Mouse (Mus musculus) limb, embryonic 10.5 days (tissue): ENCODE data around the gene Dnah8. TPM values are rescaled to one million over a fixed set of nuclear protein-coding genes. Genes with fewer than 3 reads are reported as not detected.
A peak's percentile ranks its signal among the peaks of the same experiment; 100 is the strongest.

Experiments
- DNase-seq: peaks from one replicate; pipeline ENCODE4 v3.0.0-alpha.2; 2017; ENCODE audit warnings: low spot score
- H3K27ac ChIP-seq: fragments of 300-500 bp; sonication (generic); 2 replicates; pipeline ENCODE4 v1.5.1; 2016; ENCODE audit warnings: mild to moderate bottlenecking
- H3K27me3 ChIP-seq: fragments of 300-500 bp; sonication (generic); 2 replicates; pipeline ENCODE4 v1.6.1; 2016; ENCODE audit warnings: low read depth, mild to moderate bottlenecking; ENCODE audit not compliant: poor library complexity, severe bottlenecking
- H3K36me3 ChIP-seq: fragments of 300-500 bp; sonication (generic); 2 replicates; pipeline ENCODE4 v1.6.1; 2016; ENCODE audit warnings: mild to moderate bottlenecking, moderate library complexity
- H3K4me1 ChIP-seq: fragments of 300-500 bp; sonication (generic); 2 replicates; pipeline ENCODE4 v1.6.1; 2016
- H3K4me3 ChIP-seq: fragments of 300-500 bp; sonication (generic); 2 replicates; pipeline ENCODE4 v1.5.1; 2016; ENCODE audit warnings: mild to moderate bottlenecking, moderate library complexity
- H3K9me3 ChIP-seq: fragments of 300-500 bp; sonication (generic); replicated peaks from 2 replicates; pipeline ENCODE4 v1.6.1; 2016; ENCODE audit warnings: mild to moderate bottlenecking
- WGBS: fragments of 180-500 bp; shearing (Covaris S2); methylation state at CpG from one replicate; pipeline ENCODE4 v1.1.7; 2016; 5-methylcytosine and 5-hydroxymethylcytosine counted together
- polyA plus RNA-seq: library from polyadenylated mRNA; unstranded; fragments of >200 nt; fragmentation: Nextera tagmentation; extraction: Ambion mirVana; gene quantifications from 2 replicates; pipeline ENCODE4 v1.2.1, GENCODE M21; 2016

The Dnah8 gene
- polyA plus RNA-seq, 1 experiment from 2014 or later = 0.51 TPM

DNA sequence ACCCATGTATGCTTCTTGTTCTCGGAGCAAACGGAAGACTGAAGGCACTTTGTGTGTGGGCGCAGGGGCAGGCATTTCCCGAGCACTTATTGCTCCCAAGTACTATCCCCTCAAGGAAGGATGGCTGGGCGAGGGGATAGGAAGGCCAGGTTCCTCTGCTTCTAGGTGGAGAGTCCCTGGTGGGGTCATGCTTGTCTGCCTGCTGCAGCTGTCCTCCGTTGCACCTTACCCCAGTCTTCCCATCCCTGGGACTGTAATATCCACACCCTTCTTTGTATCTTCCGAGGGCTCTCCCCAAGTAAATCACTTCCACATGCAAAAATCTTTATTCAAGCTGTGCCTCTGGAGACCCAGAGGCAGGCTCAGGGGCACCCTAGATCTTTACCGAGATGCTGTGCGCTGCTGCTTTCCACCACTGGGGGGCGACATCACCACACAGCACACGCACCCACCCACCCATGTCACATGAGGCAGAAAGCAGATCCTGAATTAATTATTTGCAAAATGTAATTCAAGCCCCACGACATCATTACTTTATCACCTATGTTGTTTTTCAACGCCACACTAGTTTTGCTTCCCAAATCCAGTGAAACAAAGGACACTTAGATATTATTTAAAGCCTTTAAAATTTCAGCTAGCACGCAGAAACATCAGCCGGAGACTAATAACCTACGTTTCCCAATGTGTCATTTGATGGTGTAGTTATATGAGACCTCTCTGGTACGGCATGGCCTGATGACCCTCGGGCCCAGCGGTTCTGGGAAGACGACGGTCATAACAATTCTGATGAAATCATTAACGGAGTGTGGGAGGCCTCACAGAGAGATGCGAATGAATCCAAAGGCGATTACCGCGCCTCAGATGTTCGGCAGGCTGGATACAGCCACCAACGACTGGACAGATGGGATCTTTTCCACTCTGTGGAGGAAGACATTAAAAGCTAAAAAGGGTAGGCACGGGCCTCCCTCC, 122.2 kb downstream of the Dnah8 start:
- DNase-seq = peak; percentile 78
- no peak overlapping the region for H3K27ac ChIP-seq
- no peaks in the 10 kb centered on the region for H3K27me3 ChIP-seq
- 66% methylated on average over 29 of the region's 29 CpGs for WGBS
- H3K36me3 ChIP-seq = no peaks in the 10 kb centered on the region
- no peak overlapping the region for H3K4me3 ChIP-seq
- no peaks in the 10 kb centered on the region for H3K4me1 ChIP-seq
- no peaks in the 10 kb centered on the region for H3K9me3 ChIP-seq

DNA sequence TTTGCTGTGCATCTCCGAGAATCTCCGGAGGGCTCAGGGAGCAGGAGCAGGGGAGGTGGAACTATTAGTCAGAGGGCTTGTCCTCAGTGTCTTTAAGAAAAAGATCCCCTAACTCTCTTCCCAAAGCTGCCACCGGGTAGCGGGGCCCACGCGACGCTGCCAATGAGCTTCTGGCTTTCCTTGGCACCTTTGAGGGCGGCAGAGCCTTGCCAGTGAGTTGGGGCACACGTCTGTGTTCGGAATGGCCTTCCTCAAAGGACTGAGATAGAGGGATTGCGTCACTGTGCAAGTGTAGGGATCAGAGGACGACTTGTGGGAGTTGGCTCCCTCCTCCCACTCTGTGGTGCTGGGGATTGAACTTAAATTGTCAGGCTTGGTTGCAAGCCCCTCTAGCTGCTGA, 125.2 kb downstream of the Dnah8 start:
- WGBS = 91% methylated on average over 12 of the region's 12 CpGs
- Histone ChIP-seq H3K4me1 (no peaks in the 10 kb centered on the region), H3K9me3 (no peaks in the 10 kb centered on the region), H3K27me3 (no peaks in the 10 kb centered on the region), H3K36me3 (no peaks in the 10 kb centered on the region), H3K4me3 (no peak overlapping the region), H3K27ac (no peak overlapping the region)
- DNase-seq = no peak

DNA sequence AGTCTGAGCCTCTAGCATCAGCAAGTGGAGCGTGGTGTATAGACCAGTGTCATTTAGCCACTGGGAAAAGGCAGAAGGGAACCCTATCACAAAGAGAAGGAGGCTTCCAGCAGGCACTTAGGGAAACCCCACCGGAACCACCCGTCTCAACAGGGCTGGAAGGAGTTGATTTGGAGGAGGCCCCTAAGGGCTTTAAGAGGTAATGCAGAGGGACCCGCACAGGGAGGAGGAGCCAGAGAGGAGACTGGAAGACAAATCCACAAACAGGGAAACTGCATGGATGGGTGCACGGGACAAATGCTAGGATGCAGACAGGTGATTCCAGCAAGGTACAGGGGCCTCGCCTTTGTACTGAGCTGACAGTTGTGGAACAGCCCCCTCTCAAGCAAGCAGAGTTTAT, 126.1 kb downstream of the Dnah8 start:
- no peaks in the 10 kb centered on the region for H3K27me3 ChIP-seq
- no peak overlapping the region for H3K4me3 ChIP-seq
- H3K27ac ChIP-seq = no peak overlapping the region
- no peaks in the 10 kb centered on the region for H3K4me1 ChIP-seq
- DNase-seq = no peak
- no peaks in the 10 kb centered on the region for H3K36me3 ChIP-seq
- H3K9me3 ChIP-seq = no peaks in the 10 kb centered on the region
- WGBS = 58% methylated on average over 6 of the region's 6 CpGs

DNA sequence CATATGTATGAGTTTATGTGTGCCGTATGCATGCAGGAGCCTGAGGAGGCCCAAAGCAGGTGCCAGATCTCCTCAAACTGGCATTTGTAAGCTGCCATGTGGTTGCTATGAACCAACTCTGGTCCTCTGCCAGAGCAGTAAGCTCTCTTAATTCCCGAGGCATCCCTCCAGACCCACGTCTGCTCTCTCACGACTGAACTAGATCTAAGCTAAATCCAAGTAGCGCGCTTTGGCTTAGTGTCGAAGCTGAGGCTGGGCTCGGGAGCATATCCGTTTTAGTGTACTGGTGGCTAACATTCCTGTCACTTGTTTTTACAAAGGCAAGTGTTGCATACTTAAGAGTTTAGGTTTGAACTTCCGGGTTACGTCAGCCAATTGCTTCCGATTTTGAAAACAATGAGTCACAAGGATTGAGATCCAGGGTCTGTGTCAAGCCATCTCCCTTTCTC, 128.2 kb downstream of the Dnah8 start:
- H3K4me1 ChIP-seq = no peaks in the 10 kb centered on the region
- H3K36me3 ChIP-seq = no peaks in the 10 kb centered on the region
- no peak overlapping the region for H3K27ac ChIP-seq
- no peaks in the 10 kb centered on the region for H3K9me3 ChIP-seq
- 92% methylated on average over 12 of the region's 12 CpGs for WGBS
- DNase-seq = no peak
- no peak overlapping the region for H3K4me3 ChIP-seq
- no peaks in the 10 kb centered on the region for H3K27me3 ChIP-seq

DNA sequence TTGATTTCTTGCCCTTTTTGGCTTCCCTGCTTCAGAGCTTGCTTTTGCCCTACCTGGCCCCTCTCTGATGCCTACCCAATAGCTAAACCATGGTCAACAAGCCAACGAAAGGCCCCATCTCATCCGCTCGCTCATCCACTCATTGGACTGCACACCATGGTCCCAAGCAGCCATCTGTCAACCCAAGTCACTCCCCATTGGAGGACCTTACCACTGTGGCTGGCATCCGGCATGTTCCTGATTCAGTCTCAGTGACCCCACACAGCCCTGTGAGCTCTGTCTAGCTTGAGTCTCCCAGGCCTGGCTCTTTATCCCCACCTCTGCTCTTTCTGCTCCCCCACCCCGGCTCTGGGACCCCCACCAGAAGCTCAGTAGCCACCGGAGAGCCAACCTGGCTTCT, 129.0 kb downstream of the Dnah8 start:
- DNase-seq = no peak
- H3K27me3 ChIP-seq = no peaks in the 10 kb centered on the region
- H3K4me1 ChIP-seq = no peaks in the 10 kb centered on the region
- 92% methylated on average over 6 of the region's 6 CpGs for WGBS
- no peak overlapping the region for H3K27ac ChIP-seq
- H3K4me3 ChIP-seq = no peak overlapping the region
- no peaks in the 10 kb centered on the region for H3K36me3 ChIP-seq
- H3K9me3 ChIP-seq = no peaks in the 10 kb centered on the region

DNA sequence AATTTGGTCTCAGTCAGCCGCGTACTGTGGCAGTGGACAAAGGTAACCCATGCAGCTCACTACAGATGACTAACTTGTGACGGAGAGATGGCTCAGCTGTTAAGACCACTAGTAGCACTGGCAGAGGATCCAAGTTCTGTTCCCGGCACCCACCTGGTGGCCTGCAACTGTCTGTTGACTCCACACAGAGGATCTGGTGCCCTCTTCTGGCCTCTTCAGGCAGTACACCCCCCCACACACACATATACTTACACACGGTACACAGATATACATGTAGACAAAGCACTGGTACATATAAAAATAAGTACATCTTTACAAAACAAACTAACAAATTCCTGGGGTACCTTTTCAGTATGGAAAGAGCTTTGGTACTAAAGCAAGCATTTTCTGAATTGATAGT, 132.6 kb downstream of the Dnah8 start:
- H3K4me3 ChIP-seq = no peak overlapping the region
- no peak for DNase-seq
- no peaks in the 10 kb centered on the region for H3K36me3 ChIP-seq
- no peaks in the 10 kb centered on the region for H3K27me3 ChIP-seq
- H3K4me1 ChIP-seq = no peaks in the 10 kb centered on the region
- 95% methylated on average over 5 of the region's 5 CpGs for WGBS
- no peaks in the 10 kb centered on the region for H3K9me3 ChIP-seq
- H3K27ac ChIP-seq = no peak overlapping the region

DNA sequence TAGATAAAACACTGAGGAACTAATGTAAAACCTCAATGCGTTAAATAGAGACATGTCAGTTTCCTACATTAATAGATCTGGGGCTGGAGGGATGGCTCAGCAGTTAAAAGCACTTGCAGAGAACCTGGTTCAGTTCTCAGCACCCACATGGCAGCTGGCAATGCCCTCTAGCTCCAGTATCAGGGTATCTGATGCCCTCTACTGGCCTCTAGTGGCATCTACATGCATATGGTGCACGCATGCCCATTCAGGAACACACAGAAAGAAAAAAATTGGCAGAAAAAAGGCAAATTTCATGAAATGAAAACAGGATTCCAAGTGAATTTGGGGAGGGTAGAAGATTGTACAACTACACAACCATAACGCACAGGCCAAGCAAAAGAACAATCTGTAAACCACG, 136.2 kb downstream of the Dnah8 start:
- WGBS = 94% methylated on average over 4 of the region's 4 CpGs
- no peak overlapping the region for H3K27ac ChIP-seq
- DNase-seq = no peak
- no peaks in the 10 kb centered on the region for H3K36me3 ChIP-seq
- no peaks in the 10 kb centered on the region for H3K27me3 ChIP-seq
- H3K9me3 ChIP-seq = no peaks in the 10 kb centered on the region
- no peak overlapping the region for H3K4me3 ChIP-seq
- H3K4me1 ChIP-seq = no peaks in the 10 kb centered on the region

DNA sequence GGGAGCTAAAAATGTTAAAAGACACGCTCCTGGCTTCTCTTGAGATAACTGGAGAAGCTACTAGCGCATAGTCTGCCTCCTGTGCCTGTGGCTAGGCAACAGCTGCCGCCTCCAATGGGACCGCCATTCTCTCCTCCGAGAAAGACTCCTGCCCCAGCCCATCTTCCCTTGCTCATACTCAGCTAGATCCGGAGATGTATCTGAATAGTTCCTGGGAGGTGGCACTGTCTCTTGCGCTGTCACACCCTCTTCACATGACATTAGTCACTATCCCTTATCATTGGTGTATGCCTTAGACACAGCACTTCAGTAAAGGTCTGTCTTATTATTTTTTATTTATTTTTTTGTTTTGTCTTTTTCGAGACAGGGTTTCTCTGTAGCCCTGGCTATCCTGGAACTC, 140.1 kb downstream of the Dnah8 start:
- no peak overlapping the region for H3K4me3 ChIP-seq
- 94% methylated on average over 8 of the region's 8 CpGs for WGBS
- H3K9me3 ChIP-seq = no peaks in the 10 kb centered on the region
- H3K27ac ChIP-seq = no peak overlapping the region
- no peaks in the 10 kb centered on the region for H3K4me1 ChIP-seq
- no peaks in the 10 kb centered on the region for H3K36me3 ChIP-seq
- DNase-seq = no peak
- H3K27me3 ChIP-seq = no peaks in the 10 kb centered on the region

DNA sequence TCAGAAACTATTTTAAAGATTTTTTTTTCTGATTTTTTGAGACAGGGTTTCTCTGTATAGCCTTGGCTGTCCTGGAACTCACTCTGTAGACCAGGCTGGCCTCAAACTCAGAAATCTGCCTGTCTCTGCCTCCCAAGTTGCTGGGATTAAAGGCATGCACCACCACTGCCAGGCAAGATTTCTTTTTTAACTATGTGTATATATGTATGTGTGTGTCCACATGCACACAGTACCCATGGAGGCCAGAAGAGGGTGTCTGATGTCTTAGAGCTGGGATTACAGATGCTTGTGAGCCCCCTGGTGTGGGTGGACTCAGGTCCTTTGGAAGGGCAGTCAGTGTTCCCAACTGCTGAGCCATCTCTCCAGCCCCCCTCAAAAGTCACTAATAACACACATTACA, 150.3 kb downstream of the Dnah8 start:
- H3K36me3 ChIP-seq = no peaks in the 10 kb centered on the region
- H3K27ac ChIP-seq = no peak overlapping the region
- H3K4me1 ChIP-seq = peaks cover 13% of the 10 kb centered on the region
- H3K27me3 ChIP-seq = no peaks in the 10 kb centered on the region
- H3K9me3 ChIP-seq = no peaks in the 10 kb centered on the region
- no peak overlapping the region for H3K4me3 ChIP-seq
- DNase-seq = no peak

DNA sequence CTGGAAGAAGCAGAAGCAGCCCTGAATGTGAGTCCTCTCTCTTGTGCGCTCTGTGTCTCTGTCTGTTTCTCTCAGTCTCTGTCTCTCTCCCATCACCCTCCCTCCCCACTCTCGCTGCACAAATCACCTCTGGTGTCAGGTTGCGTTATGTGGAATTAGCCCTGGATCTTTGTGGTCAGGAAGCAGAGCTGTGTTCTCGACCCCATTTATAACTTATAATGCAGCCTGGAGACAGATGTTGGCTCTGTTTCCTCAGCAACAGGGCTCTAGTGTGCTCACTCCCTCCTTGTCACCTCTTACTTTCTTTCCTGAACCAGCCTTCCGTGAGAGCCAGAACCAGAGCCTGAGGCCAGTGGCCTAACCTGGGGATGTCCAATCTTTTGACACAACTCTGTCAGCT, 150.9 kb downstream of the Dnah8 start:
- Histone ChIP-seq H3K4me1 (peaks cover 13% of the 10 kb centered on the region), H3K27ac (peak overlapping the region; percentile 50; the same call in 1 of the 2 replicates), H3K36me3 (no peaks in the 10 kb centered on the region), H3K27me3 (no peaks in the 10 kb centered on the region), H3K4me3 (no peak overlapping the region), H3K9me3 (no peaks in the 10 kb centered on the region)
- 32% methylated on average over 5 of the region's 5 CpGs for WGBS
- DNase-seq = no peak

DNA sequence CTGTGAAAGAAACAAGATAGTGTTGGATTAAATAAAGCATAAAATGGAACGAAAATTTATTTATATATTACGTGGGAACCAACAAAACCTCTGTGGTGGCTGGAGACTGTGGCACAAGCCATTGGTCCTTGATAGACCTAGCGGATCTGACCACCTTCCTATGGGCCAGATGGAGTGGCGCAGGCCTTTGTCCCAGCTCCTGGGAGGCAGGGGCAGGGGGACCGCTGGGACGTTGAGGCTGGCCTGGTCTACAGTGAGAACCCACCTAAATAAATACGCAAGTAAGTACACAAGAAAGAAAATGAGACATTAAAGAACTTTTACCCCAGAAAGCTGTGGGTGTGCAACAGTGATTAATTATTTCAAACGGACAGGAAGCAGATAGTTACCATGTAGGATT, 156.9 kb downstream of the Dnah8 start:
- 86% methylated on average over 8 of the region's 8 CpGs for WGBS
- H3K9me3 ChIP-seq = no peaks in the 10 kb centered on the region

DNA sequence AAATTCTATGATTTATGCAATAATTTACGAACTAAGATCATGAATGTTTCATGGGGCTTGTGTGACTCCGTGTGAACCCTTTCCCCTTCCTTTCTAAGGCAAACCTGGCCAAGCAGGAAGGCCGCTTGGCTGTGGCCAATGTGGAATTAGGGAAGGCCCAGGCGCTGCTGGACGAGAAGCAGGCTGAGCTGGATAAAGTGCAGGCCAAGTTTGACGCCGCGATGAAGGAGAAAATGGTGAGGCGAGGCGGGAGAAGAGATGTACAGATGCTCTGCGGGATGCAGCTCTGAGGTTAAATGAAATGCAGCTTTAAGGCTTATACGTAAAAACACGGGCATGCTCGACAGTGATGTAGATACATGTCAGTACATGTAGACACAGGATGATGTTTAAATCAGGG, 158.1 kb downstream of the Dnah8 start:
- Histone ChIP-seq H3K27me3 (no peaks in the 10 kb centered on the region), H3K9me3 (no peaks in the 10 kb centered on the region), H3K27ac (no peak overlapping the region), H3K36me3 (no peaks in the 10 kb centered on the region), H3K4me3 (no peak overlapping the region), H3K4me1 (peaks cover 14% of the 10 kb centered on the region)
- 76% methylated on average over 14 of the region's 14 CpGs for WGBS
- DNase-seq = peak; percentile 36

More for the DNA sequence above, 156.9 kb downstream of the Dnah8 start:
- Histone ChIP-seq H3K27me3 (no peaks in the 10 kb centered on the region), H3K4me1 (peaks cover 14% of the 10 kb centered on the region), H3K27ac (no peak overlapping the region), H3K36me3 (no peaks in the 10 kb centered on the region), H3K4me3 (no peak overlapping the region)
- no peak for DNase-seq

DNA sequence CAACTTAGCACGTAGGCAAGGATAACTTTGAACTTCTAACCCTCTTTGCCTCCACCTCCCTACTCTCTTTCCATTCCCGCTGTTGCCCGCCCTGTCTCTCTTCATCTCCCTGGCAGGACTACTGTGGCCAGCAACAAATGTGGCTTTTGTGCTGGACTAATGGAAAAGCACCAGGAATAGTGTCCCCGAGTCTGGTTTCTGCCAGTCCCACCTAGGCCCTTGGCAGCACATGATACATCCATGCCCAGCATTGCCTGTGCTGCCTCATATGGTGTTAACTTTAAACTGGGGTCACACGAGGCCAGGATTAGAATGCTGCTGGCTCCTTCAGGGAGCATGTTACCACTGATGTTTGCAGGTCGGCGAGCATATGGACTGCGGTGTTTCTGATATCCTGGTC, 164.2 kb downstream of the Dnah8 start:
- no peak for DNase-seq
- no peaks in the 10 kb centered on the region for H3K36me3 ChIP-seq
- no peaks in the 10 kb centered on the region for H3K9me3 ChIP-seq
- 92% methylated on average over 8 of the region's 8 CpGs for WGBS
- no peak overlapping the region for H3K27ac ChIP-seq
- H3K4me1 ChIP-seq = peaks cover 14% of the 10 kb centered on the region
- no peaks in the 10 kb centered on the region for H3K27me3 ChIP-seq
- no peak overlapping the region for H3K4me3 ChIP-seq
